Mouse (Mus musculus): ENCODE results near the gene Psmb5.

DNA sequence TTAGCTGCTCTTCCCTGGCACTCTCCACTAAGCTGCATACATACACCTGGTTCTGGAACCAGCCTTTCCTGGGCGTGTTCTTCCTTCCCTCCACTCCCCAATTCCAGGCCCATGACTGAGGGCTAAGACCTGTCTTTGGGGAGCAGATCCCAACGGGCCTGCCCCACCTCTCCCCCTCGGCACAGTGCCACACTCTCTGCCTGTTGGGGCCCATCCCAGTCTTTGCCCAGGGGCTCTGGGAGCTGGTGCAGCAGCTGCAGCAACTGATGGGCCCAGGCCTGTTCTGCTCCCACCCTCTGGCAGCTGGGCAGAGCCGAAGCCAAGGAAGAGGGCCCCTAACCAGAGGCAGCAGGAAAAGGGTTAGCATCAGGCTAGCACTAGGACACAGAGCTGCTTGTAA is 43.6 kb downstream of the Psmb5 start:
- no peak for TF ChIP-seq ETS1 (conservative IDR thresholded peaks at IDR 0.05; ENCODE audit: low read depth, low read length)
- no peak for TF ChIP-seq KAT2A (IDR thresholded peaks at IDR 0.05; ENCODE audit: insufficient replicate concordance, low read length)
- TF ChIP-seq CTCF (conservative IDR thresholded peaks at IDR 0.05 in 1 of 2, IDR thresholded peaks at IDR 0.05 in 1 of 2; ENCODE audit: low read depth in 2 of 2, low read length in 2 of 2), result no peak
- no peak for TF ChIP-seq BHLHE40 (IDR thresholded peaks at IDR 0.05; ENCODE audit: low read depth, low read length)
- TF ChIP-seq CHD2 (IDR thresholded peaks at IDR 0.05; ENCODE audit: low read length), result no peak
- TF ChIP-seq JUND (conservative IDR thresholded peaks at IDR 0.05; ENCODE audit: low read depth, low read length), result no peak
- TF ChIP-seq ZMIZ1 (IDR thresholded peaks at IDR 0.05; ENCODE audit: low read depth, low read length), result no peak
- TF ChIP-seq HCFC1 (IDR thresholded peaks at IDR 0.05; ENCODE audit: low read depth, low read length), result no peak
- no peak for TF ChIP-seq NRF1 (IDR thresholded peaks at IDR 0.05; ENCODE audit: low read depth, low read length)
- TF ChIP-seq POLR2A (IDR thresholded peaks at IDR 0.05; ENCODE audit: low read depth, low read length), result no peak
- TF ChIP-seq ZNF384 (IDR thresholded peaks at IDR 0.05; ENCODE audit: low read depth, low read length), result no peak
- no peak for TF ChIP-seq USF1 (IDR thresholded peaks at IDR 0.05; ENCODE audit: low read depth, low read length)
